Mouse (Mus musculus) gastrocnemius, adult 18-20 months (tissue): ENCODE results near the gene Filip1l. TPM values are rescaled to one million over a fixed set of nuclear protein-coding genes. Genes with fewer than 3 reads are reported as not detected.
A peak's percentile ranks its signal among the peaks of the same experiment; 100 is the strongest.
"Not testable (repeated sequence)": the region's sequence is repeated elsewhere in the genome, so short reads cannot be mapped to it uniquely, and the experiment has no call there.

Experiments
- DNase-seq: peaks from one replicate; pipeline ENCODE4 v3.0.0; 2021; ENCODE audit warnings: low spot score
- total RNA-seq, 2 experiments: library from RNA; stranded (reverse); gene quantifications; 2 replicates each; pipeline ENCODE4 v1.2.3; 2021

The Filip1l gene
- total RNA-seq, 2 experiments from 2014 or later, result 44.0 to 60.2 TPM

GRCm38 (mm10) chr16:57353166-57353721, 351 bp downstream of the Filip1l start:
- DNase-seq, result no peak

GRCm38 (mm10) chr16:57353932-57354331, 1.0 kb downstream of the Filip1l start:
- peak; percentile 50 for DNase-seq

- DNase-seq, result no peak
Measured at GRCm38 (mm10) chr16:57356454-57356853, 3.6 kb downstream of the Filip1l start.

GRCm38 (mm10) chr16:57357011-57357410, 4.1 kb downstream of the Filip1l start:
- DNase-seq, result peak; percentile 65

GRCm38 (mm10) chr16:57359251-57359650, 6.4 kb downstream of the Filip1l start:
- DNase-seq, result no peak

GRCm38 (mm10) chr16:57360785-57361184, 7.9 kb downstream of the Filip1l start:
- no peak for DNase-seq

- DNase-seq, result peak; percentile 66
Measured at GRCm38 (mm10) chr16:57362679-57363401, 9.9 kb downstream of the Filip1l start.

GRCm38 (mm10) chr16:57364498-57364897, 11.6 kb downstream of the Filip1l start:
- no peak for DNase-seq

- no peak for DNase-seq
Measured at GRCm38 (mm10) chr16:57366141-57366540, 13.2 kb downstream of the Filip1l start.

- DNase-seq, result no peak
Measured at GRCm38 (mm10) chr16:57366941-57367694, 14.2 kb downstream of the Filip1l start.

GRCm38 (mm10) chr16:57369846-57370496, 17.1 kb downstream of the Filip1l start:
- peak; percentile 78 for DNase-seq

- no peak for DNase-seq
Measured at GRCm38 (mm10) chr16:57372156-57372555, 19.3 kb downstream of the Filip1l start.

- no peak for DNase-seq
Measured at GRCm38 (mm10) chr16:57375248-57375837, 22.4 kb downstream of the Filip1l start.

GRCm38 (mm10) chr16:57378631-57379330, 25.9 kb downstream of the Filip1l start:
- no peak for DNase-seq

GRCm38 (mm10) chr16:57383266-57383971, 30.5 kb downstream of the Filip1l start:
- DNase-seq, result no peak

GRCm38 (mm10) chr16:57384274-57384673, 31.4 kb downstream of the Filip1l start:
- DNase-seq, result no peak

GRCm38 (mm10) chr16:57389566-57390251, 36.8 kb downstream of the Filip1l start:
- no peak for DNase-seq

GRCm38 (mm10) chr16:57391171-57391570, 38.3 kb downstream of the Filip1l start:
- DNase-seq, result not testable (repeated sequence)

GRCm38 (mm10) chr16:57392461-57392860, 39.6 kb downstream of the Filip1l start:
- DNase-seq, result no peak

GRCm38 (mm10) chr16:57393161-57393560, 40.3 kb downstream of the Filip1l start:
- DNase-seq, result peak; percentile 44
